Mouse (Mus musculus) lung, adult 2 months (tissue): ENCODE results near the gene Fam161a.

ENCODE experiments used
- CTCF ChIP-seq: fragments of 200-500 bp; IDR thresholded peaks from 2 replicates; pipeline ENCODE4 v1.5.1; 2011; ENCODE audit warnings: mild to moderate bottlenecking, low read length, control low read depth; ENCODE audit not compliant: insufficient read depth
- POLR2A ChIP-seq: fragments of 200-500 bp; IDR thresholded peaks from 2 replicates; pipeline ENCODE4 v1.6.1; 2011; ENCODE audit warnings: low read depth, mild to moderate bottlenecking, control low read depth, low read length, borderline replicate concordance; ENCODE audit errors: extremely low read depth

DNA sequence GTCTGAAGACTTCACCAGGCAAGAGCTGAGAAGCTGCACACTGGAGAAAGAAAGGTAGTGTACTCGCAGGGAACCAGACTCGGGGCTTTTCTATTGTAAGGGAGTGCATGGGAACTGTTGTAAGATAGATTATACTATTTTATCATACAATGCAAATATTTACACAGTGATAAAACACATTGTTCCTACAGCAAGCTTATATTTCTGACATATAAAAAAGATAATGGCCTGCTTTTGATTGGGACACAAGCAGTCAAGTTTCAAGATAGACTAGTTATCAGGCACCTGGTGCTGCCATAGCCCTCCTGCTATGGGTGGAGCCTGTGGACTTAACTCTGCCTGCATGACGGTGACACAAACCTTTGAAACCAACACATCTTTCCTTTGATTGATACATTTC, 21.6 kb downstream of the Fam161a start:
- TF ChIP-seq CTCF (no peak), POLR2A (no peak)
